Mouse (Mus musculus) liver, adult 2 months (tissue): ENCODE measurements at regions not wholly inside any gene's neighbourhood (a gene's known extent, or its start where the extent isn't known, plus 50 kb on each side); places are given as distances from the start of the nearest gene placed in this dataset.

ENCODE experiments used
- DNase-seq: peaks from one replicate; pipeline ENCODE4 v3.0.0-alpha.2; 2011; ENCODE audit warnings: low read depth, low spot score; ENCODE audit errors: extremely low read depth
- H3K27ac ChIP-seq: fragments of 200-500 bp; replicated peaks from 2 replicates; pipeline ENCODE4 v1.5.1; 2012; ENCODE audit warnings: low read depth, mild to moderate bottlenecking, control low read depth, inconsistent platforms, low read length; ENCODE audit not compliant: insufficient read depth
- H3K27me3 ChIP-seq: fragments of 200-500 bp; 2 replicates; pipeline ENCODE4 v1.6.1; 2012; ENCODE audit warnings: mild to moderate bottlenecking, moderate library complexity, low read length, inconsistent platforms; ENCODE audit not compliant: control insufficient read depth, insufficient read depth
- H3K36me3 ChIP-seq: fragments of 200-500 bp; 2 replicates; pipeline ENCODE4 v1.6.1; 2012; ENCODE audit warnings: low read length, inconsistent platforms; ENCODE audit not compliant: control insufficient read depth, insufficient read depth
- H3K4me1 ChIP-seq: fragments of 200-500 bp; 2 replicates; pipeline ENCODE4 v1.6.1; 2011; ENCODE audit warnings: low read length; ENCODE audit not compliant: control insufficient read depth, insufficient read depth
- H3K4me3 ChIP-seq: fragments of 200-500 bp; 2 replicates; pipeline ENCODE4 v1.5.1; 2011; ENCODE audit warnings: low read depth, mild to moderate bottlenecking, control low read depth, low read length, moderate library complexity; ENCODE audit not compliant: insufficient read depth
- H3K79me2 ChIP-seq: fragments of 200-500 bp; 2 replicates; pipeline ENCODE4 v1.6.1; 2012; ENCODE audit warnings: inconsistent platforms, mild to moderate bottlenecking, low read length, moderate library complexity; ENCODE audit not compliant: control insufficient read depth, insufficient read depth
- H3K9ac ChIP-seq: fragments of 200-500 bp; 2 replicates; pipeline ENCODE4 v1.6.1; 2012; ENCODE audit warnings: low read depth, mild to moderate bottlenecking, control low read depth, inconsistent platforms, low read length
- CTCF ChIP-seq: fragments of 200-500 bp; IDR thresholded peaks from 2 replicates; pipeline ENCODE4 v1.5.1; 2011; ENCODE audit warnings: low read depth, low read length, control low read depth
- POLR2A ChIP-seq: fragments of 200-500 bp; IDR thresholded peaks from 2 replicates; pipeline ENCODE4 v1.6.1; 2011; ENCODE audit warnings: low read length, control low read depth; ENCODE audit not compliant: insufficient read depth; ENCODE audit errors: extremely low read depth
- WGBS: fragments of 180-500 bp; shearing (Covaris S2); methylation state at CpG from one replicate; pipeline ENCODE4 v1.1.7; 2018; 5-methylcytosine and 5-hydroxymethylcytosine counted together

DNA sequence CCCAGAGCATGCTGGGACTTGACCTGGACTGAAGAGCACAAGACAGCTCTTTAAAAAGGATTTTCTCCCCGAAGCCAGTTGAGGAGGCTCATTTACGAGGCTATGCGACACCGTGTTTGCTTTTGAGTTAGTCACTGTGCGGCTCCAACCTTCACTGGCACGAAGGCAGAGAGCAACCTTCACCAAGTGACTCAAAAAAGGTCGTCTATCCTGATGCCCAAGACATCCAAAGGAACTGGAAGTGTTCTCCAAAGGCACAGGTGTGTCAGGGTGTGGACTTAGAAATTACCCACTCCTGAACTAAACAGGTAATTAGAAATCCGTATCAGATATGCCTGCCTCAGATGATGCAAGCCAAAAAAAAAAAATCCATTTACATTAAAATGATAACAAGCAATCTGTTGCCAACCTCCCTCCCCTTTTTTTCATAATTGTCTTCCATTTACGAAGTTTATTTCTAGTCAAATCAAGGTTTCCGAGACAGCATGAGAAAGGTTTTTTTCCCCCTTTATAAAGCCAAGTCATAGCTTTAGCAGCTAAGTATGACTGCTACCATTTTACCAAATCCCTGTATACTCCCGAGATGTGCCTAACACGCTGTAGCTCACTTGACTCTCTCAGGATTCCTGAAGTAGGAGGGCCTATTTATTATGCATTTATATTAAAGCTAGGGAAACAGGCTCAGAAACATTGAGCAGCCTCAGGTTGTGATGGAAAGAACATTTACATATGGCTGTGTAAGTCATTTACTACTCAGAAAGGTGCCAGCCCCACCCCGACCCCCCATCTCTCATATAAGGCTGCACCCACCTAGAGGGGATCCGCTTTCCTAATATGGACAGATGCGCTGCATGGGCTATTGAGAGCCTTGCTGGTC lies 110.3 kb upstream of the Cpm start:
- no peaks in the 10 kb centered on the region for H3K79me2 ChIP-seq
- no peaks in the 10 kb centered on the region for H3K36me3 ChIP-seq
- 80% methylated on average over 15 of the region's 15 CpGs for WGBS
- TF ChIP-seq CTCF = no peak
- no peak for TF ChIP-seq POLR2A
- no peak for DNase-seq
- H3K4me3 ChIP-seq = no peak overlapping the region
- no peaks in the 10 kb centered on the region for H3K4me1 ChIP-seq
- H3K27me3 ChIP-seq = no peaks in the 10 kb centered on the region
- no peak overlapping the region for H3K27ac ChIP-seq
- no peak overlapping the region for H3K9ac ChIP-seq

DNA sequence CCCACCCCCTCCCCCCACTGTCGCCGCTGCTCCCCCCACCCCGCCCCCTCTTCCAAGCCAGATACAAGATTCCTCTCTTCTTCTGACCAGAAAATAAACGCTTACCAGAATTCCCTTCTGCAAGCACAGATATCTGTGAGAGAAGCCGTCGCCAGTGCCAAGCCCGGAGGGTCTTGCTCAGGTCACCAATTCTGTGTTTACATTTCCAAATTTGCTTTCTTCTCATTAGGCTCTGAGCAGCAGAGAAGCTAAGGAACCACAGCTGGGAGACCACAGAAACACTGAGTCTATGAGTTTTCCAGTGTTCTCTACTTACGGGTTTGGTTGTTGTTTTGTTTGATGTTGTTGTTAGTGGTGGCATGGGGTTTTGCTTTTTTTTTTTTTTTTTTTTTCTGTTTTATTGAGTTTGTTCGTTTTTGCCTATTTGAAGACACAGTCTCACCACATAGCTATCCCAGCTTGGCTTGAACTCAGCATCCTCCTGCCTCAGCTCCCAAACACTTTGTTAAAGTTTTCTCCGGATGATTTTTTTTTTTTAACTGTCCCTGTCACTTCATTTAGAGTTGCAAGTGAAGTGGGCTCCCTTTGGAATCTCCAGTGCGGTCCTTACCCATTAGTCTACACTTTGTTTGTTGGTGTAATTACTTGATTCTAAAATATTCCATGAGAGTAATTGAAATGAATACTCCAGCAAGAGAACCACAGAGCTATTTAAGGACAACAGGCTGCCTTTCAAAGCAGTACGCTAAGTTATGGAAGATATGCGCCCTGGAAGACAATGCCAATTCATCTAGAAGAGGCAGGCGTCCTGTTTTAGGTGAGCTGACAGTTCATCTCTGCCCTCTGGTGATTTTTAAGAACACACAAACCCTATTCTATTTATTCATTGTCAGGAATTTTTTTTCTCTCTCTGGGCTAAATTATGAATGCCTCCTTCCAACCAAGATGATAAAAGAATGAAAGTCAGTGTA lies 111.2 kb upstream of the Cpm start:
- Histone ChIP-seq H3K4me3 (no peak overlapping the region), H3K36me3 (no peaks in the 10 kb centered on the region), H3K4me1 (no peaks in the 10 kb centered on the region), H3K27ac (no peak overlapping the region), H3K9ac (no peak overlapping the region), H3K79me2 (no peaks in the 10 kb centered on the region), H3K27me3 (no peaks in the 10 kb centered on the region)
- no peak for TF ChIP-seq POLR2A
- no peak for TF ChIP-seq CTCF
- DNase-seq = peak; percentile 12
- whole genome bisulfite sequencing = 55% methylated on average over 14 of the region's 14 CpGs

- TF ChIP-seq POLR2A = no peak
- 61% methylated on average over 11 of the region's 11 CpGs for WGBS
Observed at GRCm38 (mm10) chr10:117517071-117517714, 112.1 kb upstream of the Cpm start.

DNA sequence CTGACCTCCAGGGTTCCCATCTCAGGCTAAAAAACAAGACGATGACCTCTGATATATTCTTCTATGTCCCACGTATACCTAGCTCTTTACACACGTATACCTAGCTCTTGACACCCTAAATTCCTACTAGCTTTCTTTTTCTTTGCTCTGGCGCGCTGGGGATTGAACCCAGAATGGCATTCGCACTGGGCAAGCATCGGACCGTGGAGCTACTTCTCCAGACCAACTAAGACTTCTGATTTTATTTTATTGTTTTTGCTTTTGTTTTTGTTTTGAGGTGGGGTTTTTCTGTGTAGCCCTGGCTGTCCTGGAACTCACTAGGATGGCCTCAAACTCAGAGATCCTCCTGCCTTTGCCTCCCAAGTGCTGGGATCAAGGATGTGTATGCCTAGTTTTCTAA lies 112.8 kb upstream of the Cpm start:
- no peaks in the 10 kb centered on the region for H3K4me1 ChIP-seq
- no peaks in the 10 kb centered on the region for H3K27me3 ChIP-seq
- H3K9ac ChIP-seq = no peak overlapping the region
- no peak for TF ChIP-seq CTCF
- TF ChIP-seq POLR2A = no peak
- H3K36me3 ChIP-seq = no peaks in the 10 kb centered on the region
- H3K79me2 ChIP-seq = no peaks in the 10 kb centered on the region
- 87% methylated on average over 8 of the region's 8 CpGs for WGBS
- H3K27ac ChIP-seq = no peak overlapping the region
- no peak for DNase-seq
- H3K4me3 ChIP-seq = no peak overlapping the region

More at GRCm38 (mm10) chr10:117517071-117517714, 112.1 kb upstream of the Cpm start:
- H3K27ac ChIP-seq = no peak overlapping the region
- H3K4me3 ChIP-seq = no peak overlapping the region
- DNase-seq = no peak
- H3K4me1 ChIP-seq = no peaks in the 10 kb centered on the region
- no peaks in the 10 kb centered on the region for H3K36me3 ChIP-seq
- no peaks in the 10 kb centered on the region for H3K27me3 ChIP-seq
- no peak overlapping the region for H3K9ac ChIP-seq
- H3K79me2 ChIP-seq = no peaks in the 10 kb centered on the region

GRCm38 (mm10) chr10:117515777-117516501 lies 113.4 kb upstream of the Cpm start:
- no peaks in the 10 kb centered on the region for H3K27me3 ChIP-seq
- H3K27ac ChIP-seq = no peak overlapping the region
- no peak overlapping the region for H3K4me3 ChIP-seq
- H3K9ac ChIP-seq = no peak overlapping the region
- WGBS = 67% methylated on average over 10 of the region's 10 CpGs
- H3K36me3 ChIP-seq = no peaks in the 10 kb centered on the region
- H3K4me1 ChIP-seq = no peaks in the 10 kb centered on the region
- DNase-seq = peak; percentile 34
- no peaks in the 10 kb centered on the region for H3K79me2 ChIP-seq
- TF ChIP-seq POLR2A (no peak), CTCF (peak; percentile 64)
